Mouse (Mus musculus) adrenal gland, adult 18-20 months (tissue): ENCODE data around the gene Dock9. TPM values are rescaled to one million over a fixed set of nuclear protein-coding genes. Genes with fewer than 3 reads are reported as not detected.

Source experiments
- DNase-seq, 2 experiments: peaks; one replicate each; pipeline ENCODE4 v3.0.0; 2021 to 2022; ENCODE audit warnings: low spot score in 2 of 2
- total RNA-seq, 2 experiments: library from RNA; stranded (reverse); gene quantifications; 1 replicate in 1 of 2; 2 replicates in 1 of 2; pipeline ENCODE4 v1.2.3; 2021

Gene Dock9
- total RNA-seq, 2 experiments from 2014 or later = 19.7 to 24.3 TPM

- no peak for DNase-seq
These were observed 204.7 kb downstream of the Dock9 start for GRCm38 (mm10) chr14:121592890-121593289.

DNA sequence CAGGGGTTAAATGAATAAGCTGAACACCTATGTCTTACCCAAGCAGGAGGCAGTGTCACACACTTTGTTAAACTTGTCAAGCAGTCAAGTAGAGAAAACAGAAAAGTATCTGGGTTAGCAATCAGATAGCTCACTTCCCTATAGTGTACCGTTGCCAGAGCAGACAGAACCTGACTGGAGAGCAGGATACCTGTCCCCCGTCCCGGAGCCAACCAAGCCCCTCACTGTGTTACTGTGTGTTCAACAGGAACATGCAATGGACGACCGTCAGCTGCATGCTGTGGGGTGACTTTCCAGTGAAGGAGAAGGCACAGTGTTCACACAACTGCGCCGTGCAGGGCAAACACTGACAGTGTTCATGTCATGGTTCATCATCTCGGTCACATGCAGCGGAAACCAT is 205.3 kb downstream of the Dock9 start:
- no peak for DNase-seq

DNA sequence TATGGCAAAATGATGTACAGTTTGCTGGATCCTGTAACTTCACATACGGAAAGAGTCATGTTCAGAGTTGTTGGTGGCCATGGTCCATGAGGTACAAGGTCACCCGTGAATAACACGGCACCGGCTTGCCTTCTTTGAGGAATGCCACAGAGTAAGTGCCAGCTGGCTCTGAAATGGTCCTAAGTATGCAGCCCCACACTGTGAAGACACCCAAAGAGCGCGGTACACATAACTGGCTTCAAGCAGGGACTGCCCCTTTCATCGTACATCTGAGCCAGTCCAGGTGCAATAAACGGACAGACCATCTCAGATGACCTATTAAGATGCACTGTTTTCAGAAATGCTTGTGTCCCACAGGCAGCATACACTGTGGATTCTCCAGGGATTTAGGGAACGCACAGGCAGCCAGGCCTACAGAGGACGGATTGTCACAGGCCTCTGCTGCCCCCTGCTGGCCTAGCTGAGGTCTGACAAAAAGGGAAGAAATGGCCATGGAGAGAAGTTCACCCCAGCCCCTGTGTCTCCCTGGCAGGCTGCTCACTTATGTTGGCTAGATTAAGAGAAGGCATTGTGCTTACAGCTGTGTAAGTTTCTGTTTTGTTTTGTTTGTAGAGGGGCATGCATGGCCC is 208.4 kb downstream of the Dock9 start:
- peak; percentile 76 for DNase-seq

- DNase-seq = no peak
These were observed 209.2 kb downstream of the Dock9 start for GRCm38 (mm10) chr14:121588451-121588850.

- no peak for DNase-seq
These were observed 211.5 kb downstream of the Dock9 start for GRCm38 (mm10) chr14:121585906-121586765.

DNA sequence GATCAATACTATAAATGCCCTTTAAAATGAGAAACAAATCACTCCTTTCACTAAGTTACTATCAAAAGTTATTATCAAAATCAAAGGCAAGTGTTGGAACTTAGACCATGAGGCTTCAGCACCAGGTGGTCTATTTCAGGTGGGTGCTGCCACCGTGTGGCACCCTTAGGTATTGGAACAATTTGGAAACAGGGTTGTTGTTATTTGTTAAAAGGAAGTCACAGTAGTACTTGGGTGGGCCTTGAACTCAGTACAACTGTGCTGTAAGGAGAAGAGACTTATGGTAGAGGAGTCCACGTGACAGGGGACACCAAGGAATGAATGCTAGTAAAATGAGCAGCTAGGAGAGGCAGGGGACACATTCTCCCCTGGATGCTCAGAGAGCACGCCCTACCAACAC is 218.6 kb downstream of the Dock9 start:
- DNase-seq = peak; percentile 62 to 64

DNA sequence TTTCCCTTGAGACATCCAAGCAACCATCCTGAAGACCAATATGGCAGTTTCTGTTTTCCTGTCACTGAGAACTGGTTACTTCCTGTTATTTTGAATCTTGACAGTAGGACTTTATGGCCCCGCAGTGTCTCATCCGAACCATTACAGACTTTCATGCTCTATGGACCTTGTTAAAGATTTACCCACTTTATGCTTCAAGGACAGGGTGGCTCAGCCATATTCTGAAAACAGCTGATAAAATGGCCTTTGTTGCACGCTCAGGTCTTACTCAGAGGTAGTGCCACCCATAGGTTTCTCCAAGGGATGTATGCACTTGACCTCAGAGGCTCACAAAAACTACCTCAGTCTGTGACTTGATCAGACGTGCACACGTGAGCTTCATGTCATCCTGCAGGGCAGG is 224.2 kb downstream of the Dock9 start:
- DNase-seq = no peak

DNA sequence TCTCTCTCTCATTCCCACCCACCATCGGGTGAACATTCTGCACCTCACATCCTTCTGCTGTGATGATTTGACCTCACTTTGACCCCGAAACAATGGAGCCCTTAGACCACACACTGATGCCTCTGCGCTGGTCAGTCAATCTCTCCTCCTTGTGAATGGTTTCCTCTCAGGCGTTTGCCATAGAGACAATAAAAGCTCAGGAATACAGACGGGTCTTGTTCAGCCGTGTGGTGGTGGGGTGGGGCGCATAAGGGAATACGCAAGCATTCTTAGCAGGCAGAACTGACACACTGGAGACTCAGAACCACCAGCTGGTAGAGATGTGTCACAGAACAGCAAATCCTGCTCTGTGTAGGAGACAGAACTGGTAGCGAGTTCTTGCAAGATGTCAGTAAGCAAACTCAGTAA is 230.8 kb downstream of the Dock9 start:
- DNase-seq = no peak

GRCm38 (mm10) chr14:121565930-121566329 is 231.7 kb downstream of the Dock9 start:
- no peak for DNase-seq

DNA sequence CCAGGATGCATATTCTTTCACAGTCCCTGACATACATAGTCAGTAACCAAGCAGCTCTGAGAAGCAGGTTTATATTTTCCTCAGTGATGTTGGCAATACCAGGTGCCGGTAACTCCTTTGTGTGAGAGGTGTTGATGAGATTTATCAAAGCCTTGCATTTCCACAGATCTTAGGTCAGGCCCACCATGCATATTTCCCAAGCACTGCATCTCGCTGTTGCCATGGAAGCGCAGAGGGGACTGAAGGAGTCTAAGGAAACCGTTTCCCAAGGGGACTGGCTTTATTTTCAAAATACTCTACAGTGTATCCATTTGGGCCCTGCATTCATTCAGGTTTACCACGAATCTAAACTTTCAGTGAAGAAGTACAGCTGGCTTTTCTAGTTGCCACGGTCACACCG is 233.0 kb downstream of the Dock9 start:
- DNase-seq = no peak

DNA sequence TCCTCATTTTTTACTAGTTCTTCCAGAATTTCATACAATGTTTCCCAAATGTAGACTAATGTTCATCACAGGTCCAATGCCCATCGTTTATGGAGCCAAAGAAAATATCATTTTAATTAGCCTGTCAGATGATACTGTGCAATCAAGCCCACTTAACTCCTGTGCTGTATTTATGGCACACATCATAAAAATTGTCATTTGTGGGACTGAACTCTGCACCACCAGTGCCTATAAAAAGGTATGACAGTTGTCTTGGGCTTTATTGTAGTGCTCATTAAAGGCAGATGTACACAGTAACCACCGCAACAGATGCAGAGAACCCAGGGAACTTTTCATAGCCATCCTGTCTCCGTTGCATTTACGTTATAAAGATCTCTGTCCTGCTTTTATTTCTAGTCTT is 233.7 kb downstream of the Dock9 start:
- no peak for DNase-seq

DNA sequence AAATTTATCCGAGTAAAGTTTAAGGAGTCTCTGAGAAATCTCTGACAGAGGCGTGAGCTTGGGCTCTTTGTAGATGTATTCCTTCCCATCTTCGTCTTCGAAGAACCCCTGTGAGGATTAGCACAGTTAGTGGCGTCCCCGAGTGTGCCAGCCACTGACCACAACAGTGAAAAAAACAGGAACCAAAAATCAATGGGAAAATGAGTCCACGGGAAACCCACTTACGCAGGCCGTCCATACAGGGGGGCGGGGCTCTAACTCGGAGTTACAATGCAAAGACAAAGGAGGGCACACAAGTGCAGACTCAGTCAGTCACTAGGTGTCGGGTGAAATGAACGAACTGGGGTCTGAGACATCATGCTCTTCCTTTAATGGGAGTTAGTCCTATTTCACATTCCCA is 238.6 kb downstream of the Dock9 start:
- no peak for DNase-seq

- no peak for DNase-seq
These were observed 241.0 kb downstream of the Dock9 start for GRCm38 (mm10) chr14:121556401-121557315.

DNA sequence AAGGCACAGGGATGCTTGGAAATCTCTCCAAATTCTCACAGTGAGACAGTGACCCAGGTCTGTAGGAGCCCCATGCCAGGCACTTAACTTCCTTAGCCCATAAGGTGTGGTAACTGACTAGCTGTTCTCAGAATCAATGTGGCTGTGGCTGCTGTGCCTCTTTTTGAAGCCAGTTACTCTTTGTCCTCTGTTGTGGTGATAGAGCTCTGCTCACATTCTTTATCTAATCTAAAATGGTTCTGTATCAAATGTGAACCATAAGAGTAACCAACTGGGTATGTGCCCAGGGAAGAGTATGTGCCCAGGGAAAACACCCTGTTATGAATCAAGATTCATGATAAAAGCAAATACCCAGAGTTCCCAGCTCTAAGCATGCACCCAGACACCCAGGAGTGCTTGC is 243.9 kb downstream of the Dock9 start:
- no peak for DNase-seq

GRCm38 (mm10) chr14:121552586-121552985 is 245.1 kb downstream of the Dock9 start:
- no peak for DNase-seq

- no peak for DNase-seq
These were observed 247.8 kb downstream of the Dock9 start for GRCm38 (mm10) chr14:121549834-121550233.

DNA sequence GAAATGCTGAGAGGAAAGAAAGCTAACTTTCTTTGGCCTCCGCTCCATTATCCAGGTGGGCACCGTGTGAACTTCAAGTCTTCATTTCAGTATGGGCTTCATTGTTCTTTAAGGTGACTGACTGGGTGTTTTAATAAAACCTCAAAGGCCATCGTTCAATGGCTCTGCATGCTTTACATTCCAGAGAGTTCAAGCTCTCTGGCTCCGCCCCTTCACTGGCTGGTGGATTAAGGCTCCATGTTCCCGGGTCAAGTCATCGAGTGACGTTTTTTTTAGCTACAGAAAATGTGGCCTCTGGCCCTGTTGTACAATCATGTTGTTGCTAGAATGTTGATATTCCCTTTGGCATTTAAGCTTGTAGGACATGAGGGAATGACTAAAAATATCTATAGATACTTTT is 249.9 kb downstream of the Dock9 start:
- DNase-seq = no peak

GRCm38 (mm10) chr14:121546621-121547020 is 251.0 kb downstream of the Dock9 start:
- no peak for DNase-seq

GRCm38 (mm10) chr14:121545551-121546331 is 251.9 kb downstream of the Dock9 start:
- DNase-seq = no peak

GRCm38 (mm10) chr14:121541262-121541661 is 256.4 kb downstream of the Dock9 start:
- DNase-seq = no peak

GRCm38 (mm10) chr14:121534501-121534900 is 263.1 kb downstream of the Dock9 start:
- no peak for DNase-seq
